Mouse (Mus musculus): ENCODE measurements at regions not wholly inside any gene's neighbourhood (a gene's known extent, or its start where the extent isn't known, plus 50 kb on each side); places are given as distances from the start of the nearest gene placed in this dataset.
A peak's percentile ranks its signal among the peaks of the same experiment; 100 is the strongest.

- DNase-seq (ENCODE audit: low spot score in 2 of 2): peak in 1 of 2 experiments; percentile 37
Measured at GRCm38 (mm10) chr7:61030321-61030720, 890.3 kb upstream of the Snrpn start.

Data from layer of hippocampus, adult 18-20 months (tissue).